Mouse (Mus musculus) embryo, embryonic 11.5 days (tissue): ENCODE measurements at regions not wholly inside any gene's neighbourhood (a gene's known extent, or its start where the extent isn't known, plus 50 kb on each side); places are given as distances from the start of the nearest gene placed in this dataset.

Experiments used
- DNase-seq: peaks from one replicate; pipeline ENCODE4 v3.0.0-alpha.2; 2012; ENCODE audit warnings: low read depth, low spot score

GRCm38 (mm10) chr10:100152821-100153220 is 137.4 kb downstream of the Kitl start:
- DNase-seq: no peak

DNA sequence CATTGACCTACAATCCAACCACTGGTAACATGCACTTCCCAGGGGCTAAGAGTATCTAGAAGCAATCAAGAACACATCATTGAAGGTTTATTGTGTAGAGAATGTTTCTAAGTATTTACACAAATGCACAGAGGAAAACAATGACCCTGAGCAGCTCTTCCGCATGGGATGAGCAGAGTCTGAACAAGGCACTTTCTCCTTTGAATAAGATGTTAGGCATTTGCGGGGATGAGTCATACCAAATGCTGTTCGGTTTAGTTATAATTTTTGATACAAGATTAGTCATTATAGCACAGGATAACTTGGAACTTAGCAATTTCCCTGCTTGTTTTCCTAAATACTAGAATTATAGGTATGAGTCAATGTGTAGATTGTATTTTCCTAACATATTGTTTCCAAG is 137.9 kb downstream of the Kitl start:
- DNase-seq: no peak

DNA sequence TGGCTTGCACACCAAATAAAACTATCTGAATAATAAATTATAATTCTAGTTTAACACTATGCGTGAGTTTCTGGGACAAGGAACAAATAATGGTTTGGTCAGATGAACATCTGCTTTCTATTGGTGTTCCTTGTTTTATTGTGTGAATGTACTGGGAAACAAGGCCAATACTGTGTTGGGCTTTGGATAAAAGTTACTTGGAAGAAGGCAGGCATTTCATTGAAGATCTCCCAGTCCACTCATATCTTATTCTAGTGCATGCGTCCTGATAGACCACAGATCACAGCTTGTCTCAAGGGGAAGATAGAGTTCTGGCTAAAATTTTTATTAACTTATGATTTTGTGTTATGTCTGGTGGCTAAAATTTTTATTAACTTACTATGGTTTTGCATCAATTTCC is 140.1 kb downstream of the Kitl start:
- DNase-seq: no peak

DNA sequence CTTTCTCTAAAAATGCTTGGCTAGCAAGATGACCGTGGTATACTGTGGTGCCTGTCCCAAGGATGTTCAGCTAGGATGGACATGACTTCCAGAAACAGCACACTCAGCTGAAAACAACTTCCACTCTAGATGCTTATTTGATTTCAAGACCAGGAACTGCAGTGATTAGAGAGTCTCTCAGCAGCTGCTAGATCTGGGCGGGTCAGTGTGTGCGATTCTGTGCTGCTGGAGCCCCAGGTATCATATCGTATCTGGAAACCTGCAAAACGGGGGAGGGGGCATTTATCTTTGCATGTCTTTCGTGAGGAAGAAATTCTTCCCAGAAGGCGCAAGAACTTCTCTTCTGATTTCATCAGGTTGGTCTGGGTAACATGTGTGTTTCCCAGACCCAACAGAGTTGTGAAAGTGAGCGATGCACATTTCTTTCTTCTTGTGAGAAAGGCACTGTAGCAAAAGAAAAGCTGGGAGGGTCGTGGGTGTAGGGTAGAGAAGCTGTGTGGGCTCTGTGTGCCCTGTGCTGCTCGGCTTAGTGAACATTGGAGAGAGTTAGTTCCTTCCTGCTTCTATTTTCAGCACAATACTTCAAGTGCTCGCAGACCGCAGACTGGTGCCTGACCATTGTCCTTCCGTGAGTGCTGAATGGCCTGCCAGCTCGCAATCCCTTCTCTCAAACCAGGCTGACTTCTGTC is 144.6 kb downstream of the Kitl start:
- no peak for DNase-seq

GRCm38 (mm10) chr10:100160532-100160852 is 145.1 kb downstream of the Kitl start:
- DNase-seq: no peak

GRCm38 (mm10) chr10:100161117-100161516 is 145.7 kb downstream of the Kitl start:
- DNase-seq: no peak

GRCm38 (mm10) chr10:100164526-100164925 is 149.1 kb downstream of the Kitl start:
- DNase-seq: no peak

DNA sequence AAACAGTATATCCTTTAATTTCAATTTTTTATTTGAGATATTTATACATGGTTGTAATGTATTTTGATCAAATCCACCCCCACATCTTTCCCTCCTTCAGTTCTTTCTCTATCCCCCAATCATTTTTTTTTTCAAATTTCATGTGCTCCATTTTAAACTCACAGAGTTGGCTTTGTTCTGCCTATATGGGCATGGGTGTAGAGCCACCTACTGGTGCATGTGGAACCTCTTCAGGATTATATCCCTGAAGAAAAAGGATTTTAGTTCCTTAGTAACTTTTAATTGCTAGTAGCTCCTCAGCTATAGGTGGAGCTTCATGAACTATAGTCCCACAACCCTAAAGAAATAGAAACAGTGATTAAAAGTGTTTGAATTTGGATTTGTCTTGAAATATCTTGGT is 155.4 kb downstream of the Kitl start:
- DNase-seq: no peak

DNA sequence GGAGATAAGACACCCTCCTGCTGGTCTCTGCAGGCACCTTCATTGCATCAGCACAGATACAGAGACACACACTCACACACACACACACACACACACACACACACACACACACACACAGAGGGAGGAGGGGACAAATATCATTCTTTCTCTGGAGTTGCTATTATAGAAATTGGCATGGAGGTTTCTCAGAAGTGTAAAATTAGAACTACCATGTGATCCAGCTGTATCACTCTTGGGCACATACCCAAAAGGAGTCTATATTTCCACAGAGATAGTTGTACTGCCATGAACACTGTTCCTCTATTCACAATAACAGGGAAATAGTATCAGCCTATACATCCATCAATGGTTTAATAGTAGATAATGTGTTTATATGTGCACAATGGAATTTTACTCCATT is 137.8 kb upstream of the Gm4301 start:
- DNase-seq: no peak

- no peak for DNase-seq
Measured at GRCm38 (mm10) chr10:100199090-100199690, 136.3 kb upstream of the Gm4301 start.

DNA sequence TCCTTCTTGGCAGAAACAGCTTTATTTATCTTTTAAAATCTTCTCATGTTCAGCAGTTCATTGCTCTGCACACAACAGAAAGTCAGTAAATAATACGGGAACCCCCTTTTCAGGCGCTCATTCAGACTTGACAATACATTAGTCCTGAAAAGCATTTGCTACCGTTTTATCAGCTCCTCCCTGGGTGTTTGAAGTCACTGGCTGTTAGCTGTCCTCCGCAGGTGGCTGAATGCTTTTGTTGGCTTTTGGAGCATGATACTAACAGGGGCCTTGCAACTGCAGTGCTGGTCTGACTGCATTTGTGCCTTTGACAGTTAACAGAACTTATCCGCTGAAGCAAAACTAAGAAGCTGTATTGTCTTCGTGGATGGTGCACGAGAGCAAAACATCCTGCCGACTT is 135.0 kb upstream of the Gm4301 start:
- no peak for DNase-seq

DNA sequence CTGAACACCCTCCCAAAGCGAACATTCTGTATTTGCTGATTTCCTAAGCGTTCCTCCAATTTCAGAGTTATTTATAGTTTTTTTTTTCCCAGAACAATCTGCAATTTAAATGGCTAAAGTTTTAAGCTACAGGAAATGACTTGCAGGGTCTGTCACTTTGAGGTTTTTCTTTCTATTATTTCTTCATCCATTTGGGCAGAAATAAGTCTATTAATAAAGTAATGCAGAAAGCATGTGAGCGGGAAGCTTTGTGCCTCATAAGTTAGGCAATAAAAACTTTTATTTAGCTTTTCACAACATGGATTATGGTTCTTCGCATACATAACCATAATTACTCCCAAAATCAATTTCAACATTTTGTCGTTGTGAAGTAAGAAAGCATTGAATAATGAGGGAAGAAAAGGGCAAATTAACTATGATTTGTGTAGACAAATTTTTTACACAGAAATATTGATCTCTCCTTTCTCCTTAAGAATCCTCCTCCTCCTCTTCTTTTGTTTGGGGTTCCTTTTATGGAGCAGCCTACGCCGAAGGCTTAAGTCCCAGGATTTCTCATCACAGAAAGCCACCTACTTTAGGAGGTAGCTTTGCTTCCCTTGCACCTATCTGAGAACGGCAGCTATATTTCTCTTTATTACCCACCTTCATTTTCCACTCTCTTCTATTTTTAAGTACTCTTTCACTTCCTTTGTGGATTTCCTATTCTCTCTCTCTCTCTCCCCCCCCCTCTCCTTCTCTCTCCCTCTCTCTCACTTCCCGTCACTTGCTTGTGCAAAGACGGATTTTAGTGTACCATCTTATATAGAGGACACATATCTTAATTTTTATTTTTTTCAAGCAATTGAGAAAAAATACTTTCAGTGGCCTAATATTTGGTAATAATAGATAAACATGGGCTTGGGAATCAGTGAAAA is 128.6 kb upstream of the Gm4301 start:
- DNase-seq: no peak

- DNase-seq: no peak
Measured at GRCm38 (mm10) chr10:100210684-100211083, 124.8 kb upstream of the Gm4301 start.

GRCm38 (mm10) chr10:100224459-100225097 is 110.9 kb upstream of the Gm4301 start:
- no peak for DNase-seq

GRCm38 (mm10) chr10:100259235-100259900 is 76.1 kb upstream of the Gm4301 start:
- no peak for DNase-seq

DNA sequence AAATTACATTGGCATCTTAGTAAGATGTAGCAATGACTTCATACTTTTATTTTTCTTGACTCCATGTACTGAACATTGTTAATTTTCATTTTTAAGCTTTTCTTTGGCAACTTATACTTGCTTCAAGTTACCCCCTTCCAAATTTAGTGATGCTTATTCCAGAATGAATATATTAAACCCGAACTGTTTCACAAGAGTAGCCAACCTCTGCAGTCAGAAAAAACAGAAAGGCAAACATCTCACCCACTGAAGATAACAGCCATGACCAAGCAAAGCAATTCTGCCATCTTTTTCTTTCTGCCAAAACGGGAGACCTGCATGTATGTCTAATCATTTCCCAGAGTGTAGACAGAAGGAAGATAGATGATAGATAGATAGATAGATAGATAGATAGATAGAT is 72.0 kb upstream of the Gm4301 start:
- DNase-seq: no peak

GRCm38 (mm10) chr10:100264066-100264465 is 71.4 kb upstream of the Gm4301 start:
- peak; percentile 5 for DNase-seq

- DNase-seq: no peak
Measured at GRCm38 (mm10) chr10:100282471-100282870, 53.0 kb upstream of the Gm4301 start.
